Comparison of ENCODE assay signal across 10 mouse cellular contexts in genomic region chr12:80059773-80060328, GRCm38 (mm10). TPM values are rescaled to one million over a fixed set of nuclear protein-coding genes. Genes with fewer than 3 reads are reported as not detected.
DNase-seq lines count a peak whose midpoint lies in the region; ATAC-seq lines count a peak whose summit lies in the region.
"Had no signal": no experiment of that assay in that cellular context is flagged by ENCODE, and none has a peak within 500 bp of the region (broad histone marks: within the 10 kb centered on the region; RNA-seq: fewer than 3 reads in every experiment).

No protein-coding gene starts in this region.

- no peaks in the 10 kb centered on the region for H3K36me3 ChIP-seq in heart, embryonic 16.5 days (ENCODE audit: control insufficient read depth, insufficient read depth)
- no peaks in the 10 kb centered on the region for H3K36me3 ChIP-seq in hindbrain, embryonic 12.5 days
- no peaks in the 10 kb centered on the region for H3K36me3 ChIP-seq in limb, embryonic 13.5 days

- H3K4me2 ChIP-seq in heart, embryonic 16.5 days (ENCODE audit: low read depth, low read length), result no peak overlapping the region
- H3K4me2 ChIP-seq in hindbrain, embryonic 12.5 days (replicated peaks), result no peak overlapping the region
- H3K4me2 ChIP-seq in limb, embryonic 13.5 days (replicated peaks), result no peak overlapping the region

- ATAC-seq in heart, embryonic 16.5 days (replicated peaks; ENCODE audit: extremely low read depth, insufficient read depth, low FRiP score), result no peak
- no peak for ATAC-seq in hindbrain, embryonic 12.5 days (ENCODE audit: low FRiP score)
- no peak for ATAC-seq in limb, embryonic 13.5 days (ENCODE audit: low FRiP score, low read depth)

- intact Hi-C loops in heart, postnatal 25 days (cut with DNase I), result loop anchor here (5.0 kb wide), 1 partner anchor 47 kb away; no protein-coding TSS in a partner anchor

- H3K4me3 ChIP-seq in heart, embryonic 16.5 days (ENCODE audit: low read length), result no peak overlapping the region
- H3K4me3 ChIP-seq in hindbrain, embryonic 12.5 days, result no peak overlapping the region
- no peak overlapping the region for H3K4me3 ChIP-seq in limb, embryonic 13.5 days

- peak overlapping the region; percentile 37 for H3K9ac ChIP-seq in heart, embryonic 16.5 days (ENCODE audit: low read length)
- no peak overlapping the region for H3K9ac ChIP-seq in hindbrain, embryonic 12.5 days
- no peak overlapping the region for H3K9ac ChIP-seq in limb, embryonic 13.5 days

- peak overlapping the region; percentile 93 for H3K27ac ChIP-seq in heart, embryonic 16.5 days (ENCODE audit: low read length)
- peak overlapping the region; percentile 87 for H3K27ac ChIP-seq in hindbrain, embryonic 12.5 days
- H3K27ac ChIP-seq in limb, embryonic 13.5 days, result peak overlapping the region; percentile 69; the same call in 1 of the 2 replicates

- H3K27me3 ChIP-seq in heart, embryonic 16.5 days (ENCODE audit: control insufficient read depth, insufficient read depth, low read length), result no peaks in the 10 kb centered on the region
- H3K27me3 ChIP-seq in hindbrain, embryonic 12.5 days, result no peaks in the 10 kb centered on the region
- H3K27me3 ChIP-seq in limb, embryonic 13.5 days, result no peaks in the 10 kb centered on the region

- 62% methylated on average over 5 of the region's 5 CpGs for WGBS in heart, embryonic 16.5 days
- WGBS in hindbrain, embryonic 12.5 days, result 69% methylated on average over 5 of the region's 5 CpGs
- WGBS in limb, embryonic 13.5 days, result 43% methylated on average over 5 of the region's 5 CpGs

- DNase-seq in heart, postnatal 25 days (ENCODE audit: low spot score), result no peak
- peak; percentile 62 for DNase-seq in Muller cell, postnatal 12 days (ENCODE audit: inconsistent ontology term)
- no peak for DNase-seq in adipocyte (ENCODE audit: low spot score)
- no peak for DNase-seq in frontal cortex, adult 2 months (ENCODE audit: extremely low spot score in 1 of 2, low spot score in 1 of 2)
- DNase-seq in retina, embryonic 14.5 days (ENCODE audit: low spot score), result no peak
- DNase-seq: cerebellum, postnatal 25 days; gastrocnemius, postnatal 10 days had no signal

- H3K4me1 ChIP-seq in heart, embryonic 16.5 days (ENCODE audit: control insufficient read depth, insufficient read depth, low read length), result peaks cover 50% of the 10 kb centered on the region
- H3K4me1 ChIP-seq in hindbrain, embryonic 12.5 days, result peaks cover 52% of the 10 kb centered on the region
- H3K4me1 ChIP-seq in limb, embryonic 13.5 days, result peaks cover 54% of the 10 kb centered on the region

- H3K9me3 ChIP-seq in heart, embryonic 16.5 days (replicated peaks; ENCODE audit: control insufficient read depth, low read length), result no peaks in the 10 kb centered on the region
- no peaks in the 10 kb centered on the region for H3K9me3 ChIP-seq in hindbrain, embryonic 12.5 days (replicated peaks)
- no peaks in the 10 kb centered on the region for H3K9me3 ChIP-seq in limb, embryonic 13.5 days

RNA-seq across cellular contexts. Expression of gene Zfp36l1, which starts 53.0 kb away (rescaled TPM):
- polyA plus RNA-seq in heart, embryonic 16.5 days (2015; fragmentation: Nextera tagmentation; extraction: Ambion mirVana), result 85.5 and 90.1 TPM in 2 replicates
- total RNA-seq in heart, postnatal 25 days (2021), result 100 to 1,000 TPM in 1 of 2 experiments, 10 to 100 TPM in 1; 96.9 to 110 TPM
- polyA plus RNA-seq in hindbrain, embryonic 12.5 days (2016; fragmentation: Nextera tagmentation; extraction: Ambion mirVana), result 87.2 and 92.3 TPM in 2 replicates
- polyA plus RNA-seq in limb, embryonic 13.5 days (2015; fragmentation: Nextera tagmentation; extraction: Ambion mirVana), result 134 and 146 TPM in 2 replicates
- polyA plus RNA-seq in frontal cortex, adult 2 months (2012; rRNA removed), result 22.0 and 24.3 TPM in 2 replicates
